Mouse (Mus musculus): ENCODE measurements around the gene Gfy. TPM values are rescaled to one million over a fixed set of nuclear protein-coding genes. Genes with fewer than 3 reads are reported as not detected.

The Gfy gene
- total RNA-seq, 1 experiment from 2014 or later = not detected

DNA sequence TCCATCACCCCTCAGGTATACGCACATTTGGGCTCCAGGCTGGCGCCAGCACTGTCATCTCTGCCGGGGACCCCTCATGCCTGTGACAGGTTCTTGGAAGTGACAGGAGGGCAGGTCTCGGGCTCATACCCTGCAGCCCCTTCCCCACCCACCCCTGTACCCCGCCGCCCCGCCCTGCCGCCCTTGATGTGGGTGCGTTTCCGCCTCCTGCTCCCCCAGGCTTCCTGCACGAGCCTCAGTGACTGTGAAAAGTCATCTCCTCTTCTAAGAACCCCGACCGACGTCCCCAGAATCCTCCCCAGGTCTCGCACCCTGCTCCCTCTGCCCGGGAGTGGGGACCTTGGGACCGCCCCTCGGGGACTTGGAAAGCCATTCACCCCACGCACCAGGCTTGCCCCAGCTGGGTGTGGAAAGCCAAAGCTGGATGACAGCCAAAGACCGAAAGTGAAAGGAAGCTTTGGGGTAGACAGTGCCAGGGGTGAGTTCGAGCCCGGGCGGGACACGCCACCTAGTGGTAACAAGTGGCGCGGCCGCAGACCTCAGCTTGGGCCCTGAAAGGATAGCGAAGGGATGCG lies 43.3 kb downstream of the Gfy start, which contains the start of the genes Gm45713 and Flt3l:
Gene Gm45713, minus strand, starts transcription at position 239 of the 575 bp plus-strand sequence.
Gene Flt3l, minus strand, starts transcription at position 440 of the 575 bp plus-strand sequence.
- peak; percentile 90 for ATAC-seq (ENCODE audit: extremely low read depth, insufficient number of reproducible peaks, low FRiP score, poor library complexity, severe bottlenecking)

- no peak for ATAC-seq (ENCODE audit: extremely low read depth, insufficient number of reproducible peaks, low FRiP score, poor library complexity, severe bottlenecking)
These were observed 44.0 kb downstream of the Gfy start for GRCm38 (mm10) chr7:45135370-45135769.

DNA sequence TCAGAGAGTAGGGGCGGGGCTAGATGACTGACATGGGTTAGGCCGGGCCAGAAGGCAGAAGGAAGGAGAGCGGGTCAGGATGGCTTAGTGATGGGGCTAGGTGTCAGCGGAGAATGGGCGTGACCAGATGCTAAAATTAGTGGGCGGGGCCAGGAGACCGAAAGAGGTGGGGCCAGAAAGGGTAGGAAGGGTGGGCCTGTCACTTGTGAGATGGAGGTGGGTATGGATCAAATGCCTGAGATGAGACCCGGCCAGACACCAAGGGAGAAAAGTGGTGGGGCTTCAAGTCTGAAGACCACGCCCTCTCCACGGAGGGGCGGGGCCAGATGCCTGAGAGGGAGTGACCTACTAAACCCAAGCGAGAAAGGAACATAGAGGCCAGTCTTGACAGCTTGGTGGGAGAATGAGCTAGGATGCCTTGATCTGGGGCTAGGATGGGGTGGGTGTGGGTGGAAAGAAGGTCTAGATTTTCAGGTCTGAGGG lies 44.8 kb downstream of the Gfy start:
- ATAC-seq (ENCODE audit: extremely low read depth, insufficient number of reproducible peaks, low FRiP score, poor library complexity, severe bottlenecking) = no peak

GRCm38 (mm10) chr7:45133446-45134159 lies 45.8 kb downstream of the Gfy start:
- no peak for ATAC-seq (ENCODE audit: extremely low read depth, insufficient number of reproducible peaks, low FRiP score, poor library complexity, severe bottlenecking)

GRCm38 (mm10) chr7:45131850-45132249 lies 47.5 kb downstream of the Gfy start:
- ATAC-seq (ENCODE audit: extremely low read depth, insufficient number of reproducible peaks, low FRiP score, poor library complexity, severe bottlenecking) = no peak

DNA sequence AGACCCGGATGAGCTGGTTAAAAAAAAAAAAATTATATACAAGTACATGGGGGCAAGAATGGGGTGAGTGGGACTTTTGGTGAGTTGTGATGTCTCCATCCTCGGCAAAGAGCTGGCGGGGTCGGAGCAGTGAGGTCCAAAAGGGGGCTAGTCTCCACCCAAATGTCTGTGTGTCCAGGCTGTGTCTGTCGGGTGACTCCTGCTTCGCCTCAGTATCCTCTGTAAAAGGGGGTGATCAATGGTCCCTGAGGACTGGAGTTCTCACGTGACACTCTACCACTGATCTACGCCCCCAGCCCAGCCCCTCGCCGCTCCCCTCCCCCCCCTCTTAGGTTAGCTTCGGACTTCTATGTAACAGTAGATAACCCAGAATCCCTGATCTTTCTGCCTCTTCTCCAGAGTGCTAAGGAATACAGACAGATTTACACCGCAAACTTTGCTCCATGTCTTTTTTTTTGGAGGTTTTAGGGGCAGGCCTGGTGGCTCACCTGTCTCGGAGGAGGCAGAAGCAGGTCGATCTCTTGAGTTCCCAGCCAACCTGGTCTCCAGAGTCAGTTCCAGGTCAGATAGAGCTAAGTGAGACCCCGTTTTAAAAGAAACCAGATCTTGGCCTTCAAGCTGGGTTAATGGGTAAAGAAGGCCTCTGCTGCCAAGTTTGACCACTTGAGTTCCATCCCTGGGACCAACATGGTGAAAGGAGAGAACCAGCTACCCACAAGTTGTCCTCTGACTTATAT lies 49.4 kb downstream of the Gfy start:
- no peak for ATAC-seq (ENCODE audit: extremely low read depth, insufficient number of reproducible peaks, low FRiP score, poor library complexity, severe bottlenecking)

DNA sequence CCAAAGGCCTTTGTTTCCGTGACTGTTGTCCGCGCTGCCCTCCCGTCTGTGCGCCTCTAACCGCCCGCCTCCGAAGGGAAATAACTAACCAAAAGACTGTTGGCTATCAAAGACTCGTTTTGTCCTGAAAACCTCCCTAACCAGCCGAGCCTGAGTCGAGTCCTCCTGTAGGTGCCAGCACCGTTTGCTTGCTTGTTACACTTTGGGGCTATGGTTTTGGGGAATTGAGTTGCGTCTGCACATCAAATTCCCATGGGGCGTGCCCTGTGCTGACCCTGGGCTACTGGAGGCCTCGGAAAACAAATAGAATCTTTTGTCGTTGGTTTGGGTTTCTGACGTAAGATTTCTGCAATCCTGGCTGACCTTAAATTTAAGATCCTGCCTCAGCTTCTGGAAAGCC lies 50.1 kb downstream of the Gfy start:
- ATAC-seq (ENCODE audit: extremely low read depth, insufficient number of reproducible peaks, low FRiP score, poor library complexity, severe bottlenecking) = no peak

GRCm38 (mm10) chr7:45128624-45129246 lies 50.6 kb downstream of the Gfy start, which contains the start of gene Rpl13a:
Rpl13a (minus strand) TSS chr7:45128761.
- peak; percentile 78 for ATAC-seq (ENCODE audit: extremely low read depth, insufficient number of reproducible peaks, low FRiP score, poor library complexity, severe bottlenecking)

DNA sequence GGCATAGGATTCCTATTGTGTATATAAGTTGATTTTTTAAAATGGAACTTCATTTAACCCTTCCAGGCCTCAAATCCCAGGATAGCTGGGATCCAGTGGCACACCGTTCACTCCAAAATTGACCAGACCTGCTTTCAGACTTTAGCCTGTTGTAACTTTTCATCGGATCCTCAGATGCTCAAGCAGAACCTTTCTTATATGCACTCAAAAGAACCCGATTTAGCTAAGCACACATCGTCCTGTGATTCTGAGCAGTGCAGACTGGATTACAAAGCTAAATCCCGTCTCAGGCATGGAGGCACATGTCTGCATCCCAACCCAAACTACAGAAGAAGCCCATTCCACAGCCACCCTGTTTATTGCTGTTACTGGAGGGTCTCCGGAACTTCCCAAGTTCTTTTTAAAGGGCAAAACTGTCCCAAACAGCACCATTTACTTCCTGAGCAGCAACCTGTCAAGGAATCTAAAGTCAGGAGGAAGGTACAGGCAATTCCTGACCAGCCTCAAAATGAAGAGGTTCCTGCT lies 51.6 kb downstream of the Gfy start:
- no peak for ATAC-seq (ENCODE audit: extremely low read depth, insufficient number of reproducible peaks, low FRiP score, poor library complexity, severe bottlenecking)

- ATAC-seq (ENCODE audit: extremely low read depth, insufficient number of reproducible peaks, low FRiP score, poor library complexity, severe bottlenecking) = no peak
These were observed 52.3 kb downstream of the Gfy start for GRCm38 (mm10) chr7:45126844-45127699.

Other genes starting within 250 kb of the Gfy start
- gene Tsks, start 236.4 kb downstream of the Gfy start, total RNA-seq (2017) = not detected in 2 replicates
- not detected in 2 replicates for gene Cpt1c, start 204.7 kb downstream of the Gfy start, total RNA-seq (2017)
- 41.1 and 52.0 TPM in 2 replicates for gene Prmt1, start 193.0 kb downstream of the Gfy start, total RNA-seq (2017)
- 216 and 230 TPM in 2 replicates for gene Irf3, start 181.9 kb downstream of the Gfy start, total RNA-seq (2017)
- 17.8 and 20.9 TPM in 2 replicates for gene Bcl2l12, start 180.9 kb downstream of the Gfy start, total RNA-seq (2017)
- 35.7 and 39.7 TPM in 2 replicates for gene Scaf1, start 163.2 kb downstream of the Gfy start, total RNA-seq (2017)
- gene Rras, start 161.6 kb downstream of the Gfy start, total RNA-seq (2017) = 4.9 and 7.1 TPM in 2 replicates
- gene Prr12, start 126.7 kb downstream of the Gfy start, total RNA-seq (2017) = 7.6 and 10.2 TPM in 2 replicates
- gene Nosip, start 117.1 kb downstream of the Gfy start, total RNA-seq (2017) = 50.7 and 51.0 TPM in 2 replicates
- 19.8 and 21.8 TPM in 2 replicates for gene Prrg2, start 116.9 kb downstream of the Gfy start, total RNA-seq (2017)
- gene Rcn3, start 87.3 kb downstream of the Gfy start, total RNA-seq (2017) = 9.2 and 16.1 TPM in 2 replicates
- gene Fcgrt, start 75.7 kb downstream of the Gfy start, total RNA-seq (2017) = 29.6 and 32.2 TPM in 2 replicates
- 587 and 609 TPM in 2 replicates for gene Rps11, start 55.1 kb downstream of the Gfy start, total RNA-seq (2017)
- gene Rpl13a, start 50.8 kb downstream of the Gfy start, total RNA-seq (2017) = 2,520 and 3,147 TPM in 2 replicates
- 0.58 TPM in 1 of 2 replicates, not detected in the other for gene Gm45713, start 43.3 kb downstream of the Gfy start, total RNA-seq (2017)
- 34.4 and 37.5 TPM in 2 replicates for gene Flt3l, start 43.1 kb downstream of the Gfy start, total RNA-seq (2017)
- 33.4 and 38.5 TPM in 2 replicates for gene Pih1d1, start 25.3 kb downstream of the Gfy start, total RNA-seq (2017)
- gene Aldh16a1, start 25.0 kb downstream of the Gfy start, total RNA-seq (2017) = 38.3 and 39.7 TPM in 2 replicates
- gene Slc17a7, start 15.6 kb downstream of the Gfy start, total RNA-seq (2017) = not detected in 2 replicates
- gene Pth2, start 1.4 kb upstream of the Gfy start, total RNA-seq (2017) = not detected in 2 replicates
- gene Ccdc155, start 25.3 kb upstream of the Gfy start, total RNA-seq (2017) = 0.25 and 0.35 TPM in 2 replicates
- gene Dkkl1, start 32.6 kb upstream of the Gfy start, total RNA-seq (2017) = 1.6 and 2.8 TPM in 2 replicates
- not detected in 2 replicates for gene Tead2, start 36.2 kb upstream of the Gfy start, total RNA-seq (2017)
- gene Cd37, start 59.5 kb upstream of the Gfy start, total RNA-seq (2017) = 602 and 650 TPM in 2 replicates
- 0.12 TPM in 1 of 2 replicates, not detected in the other for gene Slc6a16, start 61.5 kb upstream of the Gfy start, total RNA-seq (2017)
- not detected in 2 replicates for gene Slc6a21, start 97.9 kb upstream of the Gfy start, total RNA-seq (2017)
- gene Trpm4, start 154.2 kb upstream of the Gfy start, total RNA-seq (2017) = 2.6 and 5.2 TPM in 2 replicates
- not detected in 2 replicates for gene Hrc, start 155.7 kb upstream of the Gfy start, total RNA-seq (2017)
- gene Ppfia3, start 187.4 kb upstream of the Gfy start, total RNA-seq (2017) = not detected in 2 replicates
- 0.70 TPM in 1 of 2 replicates, not detected in the other for gene Lin7b, start 191.0 kb upstream of the Gfy start, total RNA-seq (2017)
- gene Snrnp70, start 216.2 kb upstream of the Gfy start, total RNA-seq (2017) = 502 and 563 TPM in 2 replicates
- not detected in 2 replicates for gene Kcna7, start 226.1 kb upstream of the Gfy start, total RNA-seq (2017)
- gene Ntf5, start 234.1 kb upstream of the Gfy start, total RNA-seq (2017) = not detected in 2 replicates
- not detected in 2 replicates for gene Lhb, start 241.3 kb upstream of the Gfy start, total RNA-seq (2017)